Mouse (Mus musculus) small intestine, adult 2 months (tissue): ENCODE measurements around the gene Rfxank. TPM values are rescaled to one million over a fixed set of nuclear protein-coding genes. Genes with fewer than 3 reads are reported as not detected.
A peak's percentile ranks its signal among the peaks of the same experiment; 100 is the strongest.

Experiments used
- H3K27ac ChIP-seq: fragments of 200-500 bp; 2 replicates; pipeline ENCODE4 v1.5.1; 2012; ENCODE audit warnings: low read depth, low read length, control low read depth, inconsistent platforms; ENCODE audit not compliant: insufficient read depth
- H3K27me3 ChIP-seq: fragments of 200-500 bp; 2 replicates; pipeline ENCODE4 v1.6.1; 2012; ENCODE audit warnings: mild to moderate bottlenecking, moderate library complexity, low read length, inconsistent platforms; ENCODE audit not compliant: control insufficient read depth, insufficient read depth
- H3K36me3 ChIP-seq: fragments of 200-500 bp; 2 replicates; pipeline ENCODE4 v1.6.1; 2012; ENCODE audit warnings: mild to moderate bottlenecking, low read length, control low read depth, inconsistent platforms; ENCODE audit not compliant: control insufficient read depth, insufficient read depth
- H3K4me1 ChIP-seq: fragments of 200-500 bp; 2 replicates; pipeline ENCODE4 v1.6.1; 2012; ENCODE audit warnings: low read length, inconsistent platforms, mixed read lengths; ENCODE audit not compliant: control insufficient read depth, insufficient read depth, insufficient read length
- H3K4me3 ChIP-seq: fragments of 200-500 bp; 2 replicates; pipeline ENCODE4 v1.5.1; 2012; ENCODE audit warnings: low read depth, mild to moderate bottlenecking, control low read depth, inconsistent platforms, low read length, moderate library complexity
- CTCF ChIP-seq: fragments of 200-500 bp; IDR thresholded peaks from 2 replicates; pipeline ENCODE4 v1.5.1; 2012; ENCODE audit warnings: low read depth, mild to moderate bottlenecking, control low read depth, inconsistent platforms, low read length, moderate library complexity, mixed read lengths; ENCODE audit not compliant: insufficient replicate concordance, insufficient read length; ENCODE audit errors: extremely low read depth
- POLR2A ChIP-seq: fragments of 200-500 bp; IDR thresholded peaks from 2 replicates; pipeline ENCODE4 v1.6.1; 2012; ENCODE audit warnings: low read depth, mild to moderate bottlenecking, control low read depth, inconsistent platforms, low read length, moderate library complexity
- WGBS: fragments of 180-500 bp; shearing (Covaris S2); methylation state at CpG from one replicate; pipeline ENCODE4 v1.1.7; 2018; 5-methylcytosine and 5-hydroxymethylcytosine counted together
- polyA plus RNA-seq: library from polyadenylated mRNA; depleted of rRNA; stranded (reverse); fragments of >200 nt; gene quantifications from 2 replicates; pipeline ENCODE4 v1.2.3, GENCODE M21; 2012; rRNA removed

Rfxank gene
- polyA plus RNA-seq, result 23.9 and 44.9 TPM in 2 replicates

- peaks cover 12% of the 10 kb centered on the region for H3K4me1 ChIP-seq
- H3K27ac ChIP-seq, result peak within 1 kb of the TSS; percentile 80
- no peaks in the 10 kb centered on the region for H3K27me3 ChIP-seq
- TF ChIP-seq POLR2A (peak; percentile 57; the same call in 1 of the 2 replicates), CTCF (no peak)
- under 1% methylated on average over 46 of the region's 46 CpGs for WGBS
- H3K36me3 ChIP-seq, result peaks cover 33% of the 10 kb centered on the region
- peak within 1 kb of the TSS; percentile 88 for H3K4me3 ChIP-seq
Observed at GRCm38 (mm10) chr8:70139026-70139857, at the start of gene Rfxank, which contains the start of the genes Borcs8 and Mef2b. Gene Rfxank (minus strand): TSS chr8:70139154. Gene Borcs8 (plus strand): TSS chr8:70139499. Gene Mef2b (plus strand): TSS chr8:70139711.

DNA sequence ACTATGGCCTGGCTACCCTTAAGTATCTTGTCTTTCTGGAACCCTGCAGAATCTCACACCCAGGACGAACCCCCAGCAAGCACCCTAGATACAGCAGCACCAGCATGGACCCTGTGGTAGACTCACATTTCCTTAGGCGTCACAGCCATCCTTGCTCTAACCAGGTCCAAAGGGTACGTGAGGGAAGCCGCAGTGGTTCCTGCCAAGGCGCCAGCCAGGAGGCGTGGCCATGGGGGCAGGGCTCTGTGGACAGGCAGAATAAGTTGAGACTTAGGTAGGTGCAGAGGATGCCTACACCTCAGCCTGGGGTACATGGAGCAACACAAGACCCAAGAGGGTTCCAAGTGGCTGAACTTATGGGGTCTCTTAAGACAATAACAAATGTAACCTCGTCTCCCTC is 49.8 kb upstream of the Rfxank start:
- peaks cover 3% of the 10 kb centered on the region; the same call in 1 of the 2 replicates for H3K36me3 ChIP-seq
- no peak overlapping the region for H3K4me3 ChIP-seq
- 34% methylated on average over 7 of the region's 7 CpGs for WGBS
- H3K27me3 ChIP-seq, result no peaks in the 10 kb centered on the region
- TF ChIP-seq CTCF, result no peak
- TF ChIP-seq POLR2A, result no peak
- peak overlapping the region; percentile 87 for H3K27ac ChIP-seq
- peaks cover 66% of the 10 kb centered on the region for H3K4me1 ChIP-seq

DNA sequence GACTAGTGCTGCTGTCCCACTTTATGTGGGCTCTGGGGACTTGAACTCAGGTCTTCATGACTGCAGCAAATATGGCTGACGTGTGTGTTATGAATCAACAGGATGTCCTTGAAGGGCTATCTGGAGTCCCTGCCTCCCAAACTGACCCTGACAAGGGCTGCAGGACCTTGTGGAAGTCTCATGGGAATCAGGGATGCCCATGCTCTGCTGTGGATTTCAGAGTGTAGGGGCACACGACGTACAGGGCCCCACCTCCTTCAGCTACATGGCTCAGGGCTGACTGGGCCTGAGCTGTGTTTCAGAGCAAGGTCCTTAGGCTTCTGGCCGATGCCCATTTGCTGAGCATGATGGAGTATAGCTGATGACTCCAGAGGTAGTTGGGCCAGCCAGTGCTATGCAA is 44.2 kb upstream of the Rfxank start:
- no peak overlapping the region for H3K27ac ChIP-seq
- peaks cover 22% of the 10 kb centered on the region for H3K36me3 ChIP-seq
- WGBS, result 89% methylated on average over 4 of the region's 4 CpGs
- peaks cover 26% of the 10 kb centered on the region for H3K4me1 ChIP-seq
- no peaks in the 10 kb centered on the region for H3K27me3 ChIP-seq
- TF ChIP-seq CTCF (no peak), POLR2A (no peak)
- no peak overlapping the region for H3K4me3 ChIP-seq

GRCm38 (mm10) chr8:70181903-70182252 is 42.9 kb upstream of the Rfxank start:
- H3K27me3 ChIP-seq, result no peaks in the 10 kb centered on the region
- WGBS, result 21% methylated on average over 2 of the region's 2 CpGs
- no peak overlapping the region for H3K4me3 ChIP-seq
- no peak overlapping the region for H3K27ac ChIP-seq
- H3K36me3 ChIP-seq, result peaks cover 32% of the 10 kb centered on the region
- H3K4me1 ChIP-seq, result peaks cover 13% of the 10 kb centered on the region
- TF ChIP-seq POLR2A (no peak), CTCF (no peak)

DNA sequence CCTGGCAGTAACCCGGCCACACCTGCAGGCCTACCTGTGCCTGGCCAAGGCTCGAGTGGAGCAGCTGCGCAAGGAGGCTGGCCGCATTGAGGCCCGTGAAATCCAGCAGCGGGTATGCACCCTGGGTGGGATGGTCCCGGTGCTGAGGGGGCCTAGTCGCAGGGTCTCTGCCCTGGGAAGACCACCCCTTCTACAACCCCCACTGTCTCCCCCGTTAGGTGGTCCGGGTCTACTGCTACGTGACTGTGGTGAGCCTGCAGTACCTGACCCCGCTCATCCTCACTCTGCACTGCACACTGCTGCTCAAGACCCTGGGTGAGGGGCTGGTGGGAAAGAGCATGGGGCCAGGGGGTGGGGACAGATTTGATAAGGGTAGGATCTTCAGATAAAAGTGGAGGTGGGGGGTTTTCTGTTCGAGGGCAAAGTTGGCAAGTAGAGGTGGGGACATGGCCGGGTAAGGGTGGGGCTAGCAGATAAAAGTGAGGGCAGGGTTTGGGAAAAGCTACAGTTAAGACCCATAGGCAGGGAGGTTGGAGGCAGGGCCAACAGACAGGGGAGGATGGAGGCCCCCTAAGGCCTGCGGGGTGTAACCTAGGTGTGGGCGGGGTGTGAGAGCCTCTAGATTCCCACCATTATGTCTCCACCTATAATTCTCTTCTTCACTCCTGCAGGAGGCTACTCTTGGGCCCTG is 42.4 kb upstream of the Rfxank start:
- Histone ChIP-seq H3K27me3 (no peaks in the 10 kb centered on the region), H3K36me3 (peaks cover 35% of the 10 kb centered on the region), H3K4me3 (no peak overlapping the region), H3K4me1 (peaks cover 8% of the 10 kb centered on the region), H3K27ac (no peak overlapping the region)
- TF ChIP-seq POLR2A (no peak), CTCF (no peak)
- 62% methylated on average over 16 of the region's 16 CpGs for WGBS

DNA sequence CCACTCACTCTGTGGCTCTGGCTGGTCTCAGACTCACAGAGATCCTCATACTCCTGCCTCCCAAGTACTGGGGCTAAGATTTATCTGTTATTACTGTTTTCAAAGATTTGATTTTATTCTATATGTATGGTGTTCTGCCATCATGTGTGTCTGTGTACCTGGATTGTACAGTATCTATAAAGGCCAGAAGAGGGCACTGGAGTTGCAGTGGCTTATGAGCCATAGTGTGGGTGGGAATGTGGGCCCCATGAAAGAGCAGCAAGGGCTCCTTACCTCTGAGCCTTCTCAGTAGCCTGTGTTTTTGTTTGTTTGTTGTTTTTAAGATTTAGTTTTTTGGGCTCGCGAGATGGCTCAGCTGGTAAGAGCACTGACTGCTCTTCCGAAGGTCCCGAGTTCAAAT is 40.1 kb upstream of the Rfxank start:
- peaks cover 35% of the 10 kb centered on the region for H3K36me3 ChIP-seq
- no peak overlapping the region for H3K27ac ChIP-seq
- peaks cover 2% of the 10 kb centered on the region; the same call in 1 of the 2 replicates for H3K4me1 ChIP-seq
- 96% methylated on average over 4 of the region's 4 CpGs for WGBS
- TF ChIP-seq POLR2A (no peak), CTCF (peak; percentile 43; the same call in 1 of the 2 replicates)
- H3K4me3 ChIP-seq, result no peak overlapping the region
- H3K27me3 ChIP-seq, result no peaks in the 10 kb centered on the region

GRCm38 (mm10) chr8:70178231-70178630 is 39.3 kb upstream of the Rfxank start:
- Histone ChIP-seq H3K27ac (no peak overlapping the region), H3K36me3 (peaks cover 31% of the 10 kb centered on the region), H3K27me3 (no peaks in the 10 kb centered on the region), H3K4me3 (no peak overlapping the region), H3K4me1 (peaks cover 4% of the 10 kb centered on the region; the same call in 1 of the 2 replicates)
- no peak for TF ChIP-seq CTCF
- WGBS, result 88% methylated on average over 2 of the region's 2 CpGs

DNA sequence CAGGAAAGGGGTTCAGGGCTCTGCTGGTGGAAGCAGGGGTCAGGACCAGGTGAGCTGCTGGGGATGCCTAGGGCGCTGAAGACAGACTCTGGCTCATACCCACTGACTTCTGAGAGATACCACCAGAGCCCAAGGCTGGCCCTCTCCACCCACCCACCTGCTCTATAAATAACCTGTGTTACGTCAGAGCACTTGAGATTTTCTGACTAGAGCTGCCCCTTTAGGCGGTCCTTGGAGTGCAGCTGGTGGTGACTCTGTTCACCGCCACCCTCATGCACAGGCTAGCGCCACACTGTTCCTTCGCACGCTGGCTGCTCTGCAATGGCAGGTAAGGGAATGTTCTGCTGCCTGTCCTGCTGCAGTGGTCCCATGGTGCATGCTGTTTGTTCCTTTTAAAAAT is 35.1 kb upstream of the Rfxank start:
- WGBS, result 90% methylated on average over 7 of the region's 7 CpGs
- peaks cover 15% of the 10 kb centered on the region; the same call in 1 of the 2 replicates for H3K4me1 ChIP-seq
- H3K27ac ChIP-seq, result no peak overlapping the region
- H3K27me3 ChIP-seq, result no peaks in the 10 kb centered on the region
- no peak overlapping the region for H3K4me3 ChIP-seq
- peaks cover 12% of the 10 kb centered on the region for H3K36me3 ChIP-seq
- TF ChIP-seq CTCF (no peak), POLR2A (no peak)
